Mouse (Mus musculus) cerebellum, adult 18-20 months (tissue): ENCODE measurements around the gene Gtf2f2.
A peak's percentile ranks its signal among the peaks of the same experiment; 100 is the strongest.
"Not testable (repeated sequence)": the region's sequence is repeated elsewhere in the genome, so short reads cannot be mapped to it uniquely, and the experiment has no call there.

ENCODE experiments used
- DNase-seq, 2 experiments: peaks; one replicate each; pipeline ENCODE4 v3.0.0; 2021

Gtf2f2 gene

GRCm38 (mm10) chr14:75911968-75912367 is 98.7 kb downstream of the Gtf2f2 start:
- DNase-seq, result no peak

GRCm38 (mm10) chr14:75906931-75907330 is 103.7 kb downstream of the Gtf2f2 start:
- no peak for DNase-seq

- no peak for DNase-seq
Measured at GRCm38 (mm10) chr14:75904972-75905371, 105.7 kb downstream of the Gtf2f2 start.

GRCm38 (mm10) chr14:75903131-75903530 is 107.5 kb downstream of the Gtf2f2 start:
- no peak for DNase-seq

- DNase-seq, result no peak
Measured at GRCm38 (mm10) chr14:75902013-75902412, 108.7 kb downstream of the Gtf2f2 start.

- DNase-seq, result peak in 1 of 2 experiments; percentile 12
Measured at GRCm38 (mm10) chr14:75900793-75901499, 109.7 kb downstream of the Gtf2f2 start.

GRCm38 (mm10) chr14:75899566-75899965 is 111.1 kb downstream of the Gtf2f2 start:
- DNase-seq, result peak; percentile 85

- DNase-seq, result no peak
Measured at GRCm38 (mm10) chr14:75892118-75892517, 118.5 kb downstream of the Gtf2f2 start.

- no peak for DNase-seq
Measured at GRCm38 (mm10) chr14:75883873-75884272, 126.8 kb downstream of the Gtf2f2 start.

- DNase-seq, result no peak
Measured at GRCm38 (mm10) chr14:75883330-75883729, 127.3 kb downstream of the Gtf2f2 start.

- DNase-seq, result no peak
Measured at GRCm38 (mm10) chr14:75881856-75882255, 128.8 kb downstream of the Gtf2f2 start.

- DNase-seq, result no peak
Measured at GRCm38 (mm10) chr14:75878980-75879379, 131.7 kb downstream of the Gtf2f2 start.

- DNase-seq, result no peak
Measured at GRCm38 (mm10) chr14:75877297-75877696, 133.4 kb downstream of the Gtf2f2 start.

- DNase-seq, result peak; percentile 74 to 84
Measured at GRCm38 (mm10) chr14:75876320-75877043, 134.2 kb downstream of the Gtf2f2 start.

GRCm38 (mm10) chr14:75873612-75874011 is 137.1 kb downstream of the Gtf2f2 start:
- DNase-seq, result no peak

GRCm38 (mm10) chr14:75871750-75872149 is 138.9 kb downstream of the Gtf2f2 start:
- DNase-seq, result no peak

GRCm38 (mm10) chr14:75871111-75871510 is 139.6 kb downstream of the Gtf2f2 start:
- no peak for DNase-seq

- peak; percentile 25 to 35 for DNase-seq
Measured at GRCm38 (mm10) chr14:75870631-75871030, 140.0 kb downstream of the Gtf2f2 start.

GRCm38 (mm10) chr14:75869769-75870363 is 140.8 kb downstream of the Gtf2f2 start:
- DNase-seq, result no peak

- not testable (repeated sequence) for DNase-seq
Measured at GRCm38 (mm10) chr14:75868028-75868427, 142.6 kb downstream of the Gtf2f2 start.

- no peak for DNase-seq
Measured at GRCm38 (mm10) chr14:75866706-75867333, 143.8 kb downstream of the Gtf2f2 start.

- no peak for DNase-seq
Measured at GRCm38 (mm10) chr14:75863549-75864409, 146.9 kb downstream of the Gtf2f2 start.
